Mouse (Mus musculus) neural tube, embryonic 12.5 days (tissue): ENCODE measurements at regions not wholly inside any gene's neighbourhood (a gene's known extent, or its start where the extent isn't known, plus 50 kb on each side); places are given as distances from the start of the nearest gene placed in this dataset.
A peak's percentile ranks its signal among the peaks of the same experiment; 100 is the strongest.

ENCODE experiments used
- ATAC-seq: fragments of 200-750 bp; cut with Nextera tagmentation; 2 replicates; pipeline ENCODE4 v1.8.0; 2017; ENCODE audit warnings: low read depth, mild to moderate bottlenecking, moderate TSS enrichment, moderate library complexity; ENCODE audit not compliant: low FRiP score
- H3K27ac ChIP-seq: fragments of 300-500 bp; sonication (generic); 2 replicates; pipeline ENCODE4 v1.5.1; 2016
- H3K27me3 ChIP-seq: fragments of 300-500 bp; sonication (generic); replicated peaks from 2 replicates; pipeline ENCODE4 v1.6.1; 2016; ENCODE audit warnings: mild to moderate bottlenecking
- H3K36me3 ChIP-seq: fragments of 300-500 bp; sonication (generic); 2 replicates; pipeline ENCODE4 v1.6.1; 2016; ENCODE audit warnings: mild to moderate bottlenecking
- H3K4me1 ChIP-seq: fragments of 300-500 bp; sonication (generic); 2 replicates; pipeline ENCODE4 v1.6.1; 2016
- H3K4me2 ChIP-seq: fragments of 300-500 bp; sonication (generic); replicated peaks from 2 replicates; pipeline ENCODE4 v1.6.1; 2016; ENCODE audit warnings: mild to moderate bottlenecking
- H3K4me3 ChIP-seq: fragments of 300-500 bp; sonication (generic); 2 replicates; pipeline ENCODE4 v1.5.1; 2016
- H3K9ac ChIP-seq: fragments of 300-500 bp; sonication (generic); 2 replicates; pipeline ENCODE4 v1.6.1; 2016; ENCODE audit warnings: mild to moderate bottlenecking
- H3K9me3 ChIP-seq: fragments of 300-500 bp; sonication (generic); 2 replicates; pipeline ENCODE4 v1.6.1; 2016; ENCODE audit warnings: mild to moderate bottlenecking
- WGBS: fragments of 180-500 bp; shearing (Covaris S2); methylation state at CpG from one replicate; pipeline ENCODE4 v1.1.7; 2016; 5-methylcytosine and 5-hydroxymethylcytosine counted together

DNA sequence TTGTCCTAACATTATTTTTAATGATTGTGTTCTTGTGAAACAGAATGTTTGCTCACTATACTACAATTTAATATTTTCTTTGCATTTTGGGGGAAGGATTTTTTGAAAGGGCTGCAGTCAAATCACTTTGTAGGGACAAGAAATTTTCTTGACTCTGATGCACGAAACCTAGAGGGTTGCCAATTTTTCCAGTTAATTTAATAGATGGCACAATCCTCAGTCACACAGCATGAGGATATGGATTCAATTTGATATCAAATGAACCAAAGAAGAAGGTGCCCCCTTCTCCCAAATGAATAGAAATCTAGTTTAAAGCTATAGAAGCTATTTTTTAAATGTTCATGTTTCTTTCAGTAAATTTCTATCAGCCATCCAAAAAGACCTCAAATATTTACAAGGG, 544.3 kb upstream of the Rag2 start:
- Histone ChIP-seq H3K27ac (no peak overlapping the region), H3K4me3 (no peak overlapping the region), H3K27me3 (no peaks in the 10 kb centered on the region), H3K36me3 (no peaks in the 10 kb centered on the region), H3K9ac (no peak overlapping the region), H3K9me3 (no peaks in the 10 kb centered on the region), H3K4me2 (no peak overlapping the region), H3K4me1 (no peaks in the 10 kb centered on the region)
- WGBS: 73% methylated on average over 1 of the region's 1 CpGs
- ATAC-seq: no peak

GRCm38 (mm10) chr2:101083813-101084212, 540.7 kb upstream of the Rag2 start:
- Histone ChIP-seq H3K4me3 (no peak overlapping the region), H3K9me3 (no peaks in the 10 kb centered on the region), H3K36me3 (no peaks in the 10 kb centered on the region), H3K9ac (no peak overlapping the region), H3K27me3 (no peaks in the 10 kb centered on the region), H3K4me2 (no peak overlapping the region), H3K27ac (no peak overlapping the region), H3K4me1 (no peaks in the 10 kb centered on the region)
- no peak for ATAC-seq

- H3K4me1 ChIP-seq: no peaks in the 10 kb centered on the region
- no peak overlapping the region for H3K4me2 ChIP-seq
- H3K4me3 ChIP-seq: no peak overlapping the region
- H3K27me3 ChIP-seq: no peaks in the 10 kb centered on the region
- H3K27ac ChIP-seq: no peak overlapping the region
- H3K9me3 ChIP-seq: no peaks in the 10 kb centered on the region
- WGBS: 77% methylated on average over 1 of the region's 1 CpGs
- H3K9ac ChIP-seq: no peak overlapping the region
- H3K36me3 ChIP-seq: no peaks in the 10 kb centered on the region
- no peak for ATAC-seq
Measured at GRCm38 (mm10) chr2:101084648-101085047, 539.9 kb upstream of the Rag2 start.

GRCm38 (mm10) chr2:101107183-101107872, 517.2 kb upstream of the Rag2 start:
- WGBS: 89% methylated on average over 1 of the region's 1 CpGs
- no peak for ATAC-seq
- H3K9me3 ChIP-seq: no peaks in the 10 kb centered on the region

GRCm38 (mm10) chr2:101136867-101137266, 487.7 kb upstream of the Rag2 start:
- Histone ChIP-seq H3K36me3 (no peaks in the 10 kb centered on the region), H3K4me3 (no peak overlapping the region), H3K27ac (no peak overlapping the region), H3K27me3 (no peaks in the 10 kb centered on the region), H3K9me3 (no peaks in the 10 kb centered on the region), H3K4me1 (no peaks in the 10 kb centered on the region), H3K9ac (no peak overlapping the region), H3K4me2 (no peak overlapping the region)
- WGBS: 19% methylated on average over 1 of the region's 1 CpGs
- ATAC-seq: no peak

More at GRCm38 (mm10) chr2:101107183-101107872, 517.2 kb upstream of the Rag2 start:
- Histone ChIP-seq H3K9ac (no peak overlapping the region), H3K4me2 (no peak overlapping the region), H3K4me3 (no peak overlapping the region), H3K27me3 (no peaks in the 10 kb centered on the region), H3K27ac (no peak overlapping the region), H3K36me3 (no peaks in the 10 kb centered on the region), H3K4me1 (no peaks in the 10 kb centered on the region)

- Histone ChIP-seq H3K27me3 (no peaks in the 10 kb centered on the region), H3K4me3 (no peak overlapping the region), H3K9ac (no peak overlapping the region), H3K9me3 (no peaks in the 10 kb centered on the region), H3K27ac (no peak overlapping the region), H3K4me2 (no peak overlapping the region), H3K4me1 (no peaks in the 10 kb centered on the region), H3K36me3 (no peaks in the 10 kb centered on the region)
- 91% methylated on average over 1 of the region's 1 CpGs for WGBS
- ATAC-seq: no peak
Measured at GRCm38 (mm10) chr2:101139931-101140330, 484.6 kb upstream of the Rag2 start.

DNA sequence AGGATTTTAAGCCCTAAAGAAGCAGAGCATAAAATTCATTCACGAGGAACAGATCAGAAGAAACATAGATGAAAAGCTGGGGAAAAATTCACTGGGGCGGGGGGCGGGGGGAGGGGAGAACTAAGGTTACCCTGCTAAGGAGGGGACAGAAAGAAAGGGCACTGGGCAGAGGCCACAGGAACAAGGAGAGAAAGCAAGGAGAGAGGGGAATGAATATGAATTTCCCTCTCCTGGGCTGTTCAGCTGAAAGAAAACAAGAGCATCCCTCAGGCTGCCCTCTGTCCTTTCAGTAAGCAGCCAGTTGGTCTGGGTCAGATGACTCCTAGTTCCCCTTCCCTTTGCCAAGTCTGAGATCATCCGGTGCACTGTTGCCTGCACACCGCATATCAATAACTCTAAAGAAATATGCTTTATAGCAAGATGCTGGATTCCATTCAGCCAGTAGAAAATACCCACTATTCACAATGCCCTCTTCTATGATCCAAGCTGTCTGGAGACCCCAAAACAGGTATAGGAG, 467.7 kb upstream of the Rag2 start:
- WGBS: 72% methylated on average over 5 of the region's 5 CpGs
- Histone ChIP-seq H3K36me3 (no peaks in the 10 kb centered on the region), H3K4me2 (no peak overlapping the region), H3K9ac (no peak overlapping the region), H3K9me3 (no peaks in the 10 kb centered on the region), H3K4me3 (no peak overlapping the region), H3K4me1 (no peaks in the 10 kb centered on the region), H3K27me3 (no peaks in the 10 kb centered on the region; the same call in 1 of the 2 replicates), H3K27ac (no peak overlapping the region)
- ATAC-seq: no peak

GRCm38 (mm10) chr2:101159276-101159675, 465.2 kb upstream of the Rag2 start:
- H3K4me3 ChIP-seq: no peak overlapping the region
- no peak for ATAC-seq
- H3K27me3 ChIP-seq: no peaks in the 10 kb centered on the region; the same call in 1 of the 2 replicates
- no peak overlapping the region for H3K9ac ChIP-seq
- H3K27ac ChIP-seq: no peak overlapping the region
- no peak overlapping the region for H3K4me2 ChIP-seq
- no peaks in the 10 kb centered on the region for H3K36me3 ChIP-seq
- 37% methylated on average over 4 of the region's 4 CpGs for WGBS
- no peaks in the 10 kb centered on the region for H3K4me1 ChIP-seq
- no peaks in the 10 kb centered on the region for H3K9me3 ChIP-seq

GRCm38 (mm10) chr2:101165942-101166341, 458.6 kb upstream of the Rag2 start:
- 69% methylated on average over 6 of the region's 6 CpGs for WGBS
- Histone ChIP-seq H3K9ac (no peak overlapping the region), H3K4me3 (no peak overlapping the region), H3K36me3 (no peaks in the 10 kb centered on the region), H3K27ac (no peak overlapping the region), H3K4me2 (no peak overlapping the region), H3K27me3 (peaks cover 20% of the 10 kb centered on the region; the same call in 1 of the 2 replicates), H3K9me3 (no peaks in the 10 kb centered on the region), H3K4me1 (no peaks in the 10 kb centered on the region)
- ATAC-seq: no peak

DNA sequence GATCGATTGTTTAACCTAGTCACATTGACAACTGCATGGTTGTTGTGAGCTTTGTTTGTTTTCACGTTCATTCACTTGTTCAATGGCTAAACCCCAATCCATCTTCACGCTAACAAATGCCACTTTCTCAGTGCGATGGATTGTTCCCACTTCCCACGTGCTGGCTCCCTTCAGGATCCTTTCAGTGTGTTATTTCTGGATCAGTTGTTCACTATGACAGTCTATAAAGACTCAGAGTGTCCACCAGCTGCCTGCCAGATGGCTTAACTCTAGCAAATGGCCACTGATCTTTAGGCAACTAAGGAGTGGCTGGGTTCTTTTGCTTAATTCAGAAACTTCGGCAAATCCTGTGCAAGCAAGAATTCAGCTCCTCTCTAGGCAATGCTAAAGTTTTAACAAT, 451.7 kb upstream of the Rag2 start:
- H3K4me1 ChIP-seq: peaks cover 8% of the 10 kb centered on the region
- no peak overlapping the region for H3K27ac ChIP-seq
- H3K36me3 ChIP-seq: no peaks in the 10 kb centered on the region
- 6% methylated on average over 6 of the region's 6 CpGs for WGBS
- no peak overlapping the region for H3K4me3 ChIP-seq
- no peak overlapping the region for H3K9ac ChIP-seq
- H3K27me3 ChIP-seq: peaks cover 11% of the 10 kb centered on the region
- no peak overlapping the region for H3K4me2 ChIP-seq
- peak; percentile 95 for ATAC-seq
- H3K9me3 ChIP-seq: no peaks in the 10 kb centered on the region

DNA sequence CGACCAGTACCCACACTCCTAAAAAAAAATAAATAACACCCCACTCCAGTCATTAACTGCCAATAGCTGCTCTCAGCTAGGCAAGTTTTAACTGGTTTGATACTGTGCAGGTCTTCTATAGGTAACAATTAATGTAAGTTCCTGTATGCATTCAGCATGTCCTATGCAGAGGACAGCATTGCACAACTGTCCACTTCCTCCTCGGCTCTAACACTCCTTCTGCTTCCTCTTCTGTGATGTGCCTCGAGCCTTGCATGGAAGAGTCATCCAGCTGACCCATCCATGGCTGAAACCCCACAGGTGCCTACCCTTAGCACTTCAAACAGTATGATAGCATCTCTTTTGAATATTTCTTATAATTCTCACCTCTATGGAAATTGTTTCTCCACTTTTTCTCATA, 449.4 kb upstream of the Rag2 start:
- Histone ChIP-seq H3K27me3 (no peaks in the 10 kb centered on the region; the same call in none of the 2 replicates), H3K36me3 (no peaks in the 10 kb centered on the region), H3K4me3 (no peak overlapping the region), H3K27ac (no peak overlapping the region), H3K9ac (no peak overlapping the region), H3K4me2 (no peak overlapping the region), H3K4me1 (peaks cover 8% of the 10 kb centered on the region), H3K9me3 (no peaks in the 10 kb centered on the region)
- no peak for ATAC-seq
- 86% methylated on average over 3 of the region's 3 CpGs for WGBS

- no peaks in the 10 kb centered on the region for H3K27me3 ChIP-seq
- no peak overlapping the region for H3K4me3 ChIP-seq
- 87% methylated on average over 3 of the region's 3 CpGs for WGBS
- no peaks in the 10 kb centered on the region for H3K9me3 ChIP-seq
- no peak for ATAC-seq
- H3K4me1 ChIP-seq: no peaks in the 10 kb centered on the region
- H3K9ac ChIP-seq: no peak overlapping the region
- H3K27ac ChIP-seq: no peak overlapping the region
- no peak overlapping the region for H3K4me2 ChIP-seq
- no peaks in the 10 kb centered on the region for H3K36me3 ChIP-seq
Measured at GRCm38 (mm10) chr2:101206637-101207036, 417.9 kb upstream of the Rag2 start.

DNA sequence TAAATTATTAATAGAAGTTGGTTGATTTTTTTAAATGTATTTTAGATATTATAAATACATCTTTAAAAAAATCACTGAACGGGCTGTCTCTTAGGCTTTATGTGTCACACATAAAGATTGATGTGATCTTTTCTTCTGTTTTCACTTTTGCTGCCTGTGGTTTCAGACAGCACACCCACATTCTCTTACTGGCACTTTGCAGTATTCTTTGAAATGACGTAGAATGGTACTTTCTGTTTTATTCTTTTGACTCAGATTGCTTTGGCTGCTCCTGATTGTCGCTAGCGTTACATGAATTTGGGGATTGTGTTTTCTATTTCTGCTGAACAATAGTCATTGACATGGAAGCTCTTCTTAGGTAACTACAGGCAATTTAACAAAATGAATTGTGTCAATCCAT, 415.4 kb upstream of the Rag2 start:
- Histone ChIP-seq H3K9me3 (no peaks in the 10 kb centered on the region), H3K27ac (no peak overlapping the region), H3K4me3 (no peak overlapping the region), H3K4me1 (no peaks in the 10 kb centered on the region), H3K9ac (no peak overlapping the region), H3K36me3 (no peaks in the 10 kb centered on the region), H3K4me2 (no peak overlapping the region), H3K27me3 (no peaks in the 10 kb centered on the region)
- 65% methylated on average over 4 of the region's 4 CpGs for WGBS
- no peak for ATAC-seq
